Mouse (Mus musculus) right cerebral cortex, postnatal 10 days (tissue): Measurements from ENCODE around the gene Ak7.

ENCODE experiments used
- DNase-seq, 2 experiments: peaks; one replicate each; pipeline ENCODE4 v3.0.0; 2021; ENCODE audit warnings: low spot score in 2 of 2

The Ak7 gene

DNA sequence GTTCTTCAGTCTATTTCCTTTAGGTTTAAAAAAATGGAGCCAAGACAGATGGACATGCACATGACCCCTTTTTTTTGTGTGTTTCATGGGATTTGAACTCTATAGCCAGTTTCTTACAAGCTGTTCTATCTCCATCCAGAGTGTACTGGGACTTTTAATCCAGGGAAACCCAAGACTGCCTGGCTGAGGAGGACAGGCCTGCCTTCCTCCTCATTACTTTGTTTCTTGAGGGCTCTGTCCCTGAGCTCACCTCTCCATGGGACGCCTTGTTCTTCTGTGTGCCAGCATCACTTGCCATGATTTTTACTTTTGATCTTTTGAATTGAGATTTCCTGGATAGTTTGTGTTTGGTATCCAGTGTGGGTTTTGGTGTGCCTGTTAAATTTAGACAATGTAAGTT lies 80.3 kb downstream of the Ak7 start:
- no peak for DNase-seq

DNA sequence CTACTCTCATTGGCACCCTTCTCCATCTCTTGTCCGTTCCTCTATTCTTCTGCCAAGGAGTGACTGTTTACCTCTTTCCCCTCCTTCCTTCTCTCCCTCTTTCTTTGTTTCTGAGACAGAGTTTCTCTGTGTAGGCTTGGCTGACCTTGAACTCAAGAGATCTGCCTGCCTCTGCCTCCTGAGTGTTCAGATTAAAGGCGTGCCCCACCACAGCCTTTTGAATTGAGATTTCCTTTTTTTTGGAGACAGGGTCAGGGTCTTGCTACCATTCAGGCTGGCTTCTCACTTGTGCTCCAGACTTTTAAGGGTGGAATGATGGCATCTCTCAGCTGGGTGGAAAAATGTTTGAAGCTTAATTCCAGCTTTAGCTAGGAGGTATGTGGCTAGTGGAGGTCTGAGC lies 81.8 kb downstream of the Ak7 start:
- no peak for DNase-seq

GRCm38 (mm10) chr12:105789885-105790284 lies 84.1 kb downstream of the Ak7 start:
- no peak for DNase-seq

- no peak for DNase-seq
Measured at GRCm38 (mm10) chr12:105794896-105795295, 89.1 kb downstream of the Ak7 start.

DNA sequence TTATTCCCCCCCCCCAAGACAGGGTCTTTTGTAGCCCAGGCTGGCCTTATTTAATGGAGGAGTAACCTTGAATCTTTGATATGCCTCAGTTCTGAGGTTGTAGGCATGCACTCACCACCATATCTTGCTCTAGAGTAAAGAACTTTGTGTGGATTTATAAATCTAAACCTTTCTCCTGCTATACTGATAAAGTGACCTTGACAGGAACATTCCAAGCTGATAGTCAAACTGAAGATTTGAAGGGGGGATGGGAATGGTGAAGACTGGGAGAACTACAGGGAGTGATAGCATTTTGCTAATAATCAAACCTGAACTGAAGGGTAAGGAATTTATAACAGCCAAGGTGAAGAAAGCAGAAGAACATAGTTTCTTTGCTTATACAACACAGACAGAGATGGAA lies 92.2 kb downstream of the Ak7 start:
- no peak for DNase-seq

DNA sequence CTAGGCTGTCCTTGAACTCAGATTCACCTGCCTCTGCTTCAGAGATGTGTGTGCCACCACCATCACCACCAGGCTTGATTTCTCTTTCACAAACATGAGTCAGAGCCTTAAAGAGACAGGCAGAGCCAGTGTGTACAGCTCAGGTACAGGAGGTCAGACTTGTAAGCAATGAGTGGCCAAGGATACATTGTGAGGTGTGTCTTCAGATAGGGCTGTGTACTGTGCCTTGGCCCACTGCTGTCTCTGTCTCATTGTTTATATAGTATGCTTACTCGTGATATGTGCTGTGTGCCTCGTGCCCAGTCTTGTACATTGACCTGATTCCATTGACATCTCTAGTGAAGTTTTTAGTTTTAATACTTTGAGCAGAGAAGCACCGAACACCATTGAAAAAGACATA lies 100.0 kb downstream of the Ak7 start:
- DNase-seq: no peak

DNA sequence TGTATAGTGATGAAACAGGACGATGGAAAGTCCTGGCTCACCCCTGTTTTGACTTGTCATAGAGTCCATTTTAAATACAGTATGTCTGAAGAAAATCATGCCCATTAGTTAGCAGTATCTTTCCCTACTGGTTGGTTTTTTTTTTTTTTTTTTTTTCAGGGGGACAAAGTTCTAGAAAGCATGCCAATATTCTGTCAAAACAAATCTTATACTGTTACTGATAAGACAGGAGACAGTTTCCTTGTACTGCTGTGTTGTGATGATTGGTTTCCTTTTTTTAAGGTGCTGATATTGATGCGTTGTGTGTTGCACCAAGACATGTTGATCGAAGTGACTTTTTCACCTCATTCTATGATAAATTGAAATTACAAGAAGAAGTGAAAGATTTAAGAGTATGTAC lies 100.4 kb downstream of the Ak7 start:
- DNase-seq: no peak

- DNase-seq: no peak
Measured at GRCm38 (mm10) chr12:105807416-105807815, 101.6 kb downstream of the Ak7 start.

DNA sequence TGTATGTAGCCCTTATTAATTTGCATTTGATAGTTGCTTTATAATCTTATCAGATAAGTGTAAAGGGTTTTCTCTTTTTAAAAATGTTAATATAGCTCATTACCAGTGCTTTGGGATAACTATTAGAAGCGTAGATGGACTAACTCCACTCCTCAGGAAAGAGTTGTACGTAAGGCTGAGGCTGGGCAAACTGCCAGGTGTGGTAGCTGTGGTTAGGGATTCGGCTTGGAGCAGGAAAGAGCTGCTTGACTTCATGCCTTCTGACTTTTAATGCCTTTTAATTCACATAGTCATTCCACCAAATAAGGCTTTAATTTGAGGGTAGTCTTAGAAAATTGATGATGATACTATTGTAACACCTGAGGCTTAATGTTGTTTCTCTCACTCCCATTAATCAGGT lies 103.2 kb downstream of the Ak7 start:
- DNase-seq: no peak

GRCm38 (mm10) chr12:105810608-105811007 lies 104.8 kb downstream of the Ak7 start:
- no peak for DNase-seq

- no peak for DNase-seq
Measured at GRCm38 (mm10) chr12:105813957-105814356, 108.2 kb downstream of the Ak7 start.

DNA sequence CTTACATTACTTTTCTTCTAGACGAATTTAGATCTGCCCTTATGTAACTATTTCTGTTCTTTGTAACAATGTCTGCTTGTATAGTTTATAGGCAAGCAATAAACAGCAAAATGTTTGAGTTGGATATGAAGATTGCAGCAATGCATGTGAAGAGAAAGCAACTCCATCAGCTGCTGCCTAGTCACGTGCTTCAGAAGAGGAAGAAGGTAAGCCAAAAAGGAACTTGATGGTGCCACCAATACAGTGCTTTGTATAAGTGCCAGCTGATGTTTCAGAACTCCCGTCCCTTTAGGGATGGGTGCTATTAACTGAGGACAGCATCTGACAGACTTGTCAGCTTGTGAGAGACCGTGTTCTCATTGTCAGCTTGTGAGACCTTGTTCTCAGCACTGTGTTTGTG lies 117.7 kb downstream of the Ak7 start:
- DNase-seq: no peak

GRCm38 (mm10) chr12:105824743-105825142 lies 119.0 kb downstream of the Ak7 start:
- DNase-seq: no peak

GRCm38 (mm10) chr12:105825266-105825665 lies 119.5 kb downstream of the Ak7 start:
- no peak for DNase-seq
